Mouse (Mus musculus): ENCODE data around the gene Wdr44. TPM values are rescaled to one million over a fixed set of nuclear protein-coding genes. Genes with fewer than 3 reads are reported as not detected.

Gene Wdr44
- total RNA-seq (2012; rRNA removed), result 6.7 and 7.3 TPM in 2 replicates

DNA sequence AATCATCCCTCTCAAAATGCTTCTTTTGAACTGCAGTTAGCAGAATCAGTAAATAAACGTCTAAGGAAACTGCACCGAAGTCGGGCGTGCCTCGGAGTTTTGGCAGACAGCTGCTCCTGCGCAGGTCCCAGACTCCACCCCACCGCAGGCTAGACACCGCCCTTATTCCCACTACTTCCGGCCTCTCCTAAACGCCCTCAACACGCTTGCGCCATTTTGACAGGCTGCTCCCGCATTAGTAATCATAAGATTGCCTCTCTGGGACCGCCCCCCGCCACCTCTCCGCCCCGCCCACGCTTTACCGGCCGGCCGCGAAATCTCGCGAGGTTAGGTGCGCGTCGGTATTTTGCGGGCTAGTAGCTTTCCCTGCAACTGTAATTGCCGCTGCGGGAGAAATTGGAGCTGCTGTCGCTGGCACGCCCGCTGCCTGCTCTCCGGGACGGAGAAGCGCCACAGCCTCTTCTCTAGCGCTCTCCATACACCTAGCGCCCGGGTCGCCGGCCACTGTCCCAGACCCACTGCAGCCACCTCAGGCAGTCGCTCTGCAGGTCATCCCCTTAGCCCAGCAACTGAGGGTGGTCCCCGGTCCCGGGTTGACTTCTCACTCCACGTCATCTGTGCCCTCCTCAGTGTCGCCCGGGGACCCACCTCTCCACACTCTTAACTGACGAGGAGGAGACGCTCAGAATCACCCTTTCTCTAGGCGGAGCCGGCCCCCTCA, at the start of gene Wdr44:
Gene Wdr44, plus strand, starts transcription at position 330 of the 721 bp plus-strand sequence.
- TF ChIP-seq ZC3H11A (IDR thresholded peaks at IDR 0.05; ENCODE audit: borderline replicate concordance, low read depth, low read length) (no peak), CHD2 (IDR thresholded peaks at IDR 0.05; ENCODE audit: low read depth, low read length) (peak; percentile 89), ZNF384 (IDR thresholded peaks at IDR 0.05; ENCODE audit: low read depth, low read length) (no peak), HCFC1 (IDR thresholded peaks at IDR 0.05; ENCODE audit: borderline replicate concordance, insufficient read depth, low read length) (no peak)
- peak within 1 kb of the TSS; percentile 79 to 93 for H3K4me3 ChIP-seq (ENCODE audit: insufficient read depth in 1 of 2, low read depth in 1 of 2, low read length in 2 of 2, poor library complexity in 1 of 2, severe bottlenecking in 1 of 2)
- no peaks in the 10 kb centered on the region for H3K36me3 ChIP-seq (ENCODE audit: control insufficient read depth, insufficient read depth, low read length, poor library complexity, severe bottlenecking)
- peak within 1 kb of the TSS; percentile 77 for H3K27ac ChIP-seq (ENCODE audit: insufficient read depth, low read depth, low read length, poor library complexity, severe bottlenecking)
- no peaks in the 10 kb centered on the region for H3K9me3 ChIP-seq (ENCODE audit: control insufficient read depth, insufficient read depth, low read depth, low read length)
- peak; percentile 78 for DNase-seq (ENCODE audit: low read depth, low spot score)
- H3K9ac ChIP-seq (ENCODE audit: insufficient read depth, low read depth, low read length, poor library complexity, severe bottlenecking), result peak within 1 kb of the TSS; percentile 85
- no peaks in the 10 kb centered on the region for H3K4me1 ChIP-seq (ENCODE audit: control insufficient read depth in 2 of 2, insufficient read depth in 2 of 2, low read length in 2 of 2, poor library complexity in 1 of 2)
- in situ Hi-C loops (cut with MboI; ENCODE audit: low sequenced_read_pairs in 2 of 2, unreplicated experiment in 2 of 2), result no loop called here

DNA sequence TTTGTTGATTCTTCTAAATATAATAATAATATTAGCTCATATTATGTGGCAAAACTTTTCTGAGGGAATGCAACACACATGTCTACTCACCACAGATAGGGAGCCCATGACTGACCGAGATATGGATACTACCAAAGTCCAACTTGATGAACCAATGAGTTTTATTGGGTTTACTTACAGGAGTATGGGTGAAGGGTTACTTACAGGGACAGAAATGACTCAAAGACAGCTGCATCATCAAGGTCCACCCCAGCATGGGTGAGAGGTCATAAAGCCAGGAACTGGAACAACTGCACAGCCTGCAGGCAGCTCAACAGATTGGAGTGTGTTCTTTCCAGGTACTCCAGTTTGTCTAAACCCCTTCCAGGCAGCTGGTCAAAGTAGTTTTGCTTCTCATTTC, 44.5 kb upstream of the Wdr44 start:
- Histone ChIP-seq H3K4me3 (ENCODE audit: insufficient read depth in 1 of 2, low read depth in 1 of 2, low read length in 2 of 2, poor library complexity in 1 of 2, severe bottlenecking in 1 of 2) (no peak overlapping the region), H3K9ac (ENCODE audit: insufficient read depth, low read depth, low read length, poor library complexity, severe bottlenecking) (no peak overlapping the region), H3K27ac (ENCODE audit: insufficient read depth, low read depth, low read length, poor library complexity, severe bottlenecking) (no peak overlapping the region), H3K36me3 (ENCODE audit: control insufficient read depth, insufficient read depth, low read length, poor library complexity, severe bottlenecking) (no peaks in the 10 kb centered on the region), H3K4me1 (ENCODE audit: control insufficient read depth in 2 of 2, insufficient read depth in 2 of 2, low read length in 2 of 2, poor library complexity in 1 of 2) (no peaks in the 10 kb centered on the region), H3K9me3 (ENCODE audit: control insufficient read depth, insufficient read depth, low read depth, low read length) (no peaks in the 10 kb centered on the region)
- TF ChIP-seq HCFC1 (IDR thresholded peaks at IDR 0.05; ENCODE audit: borderline replicate concordance, insufficient read depth, low read length), result no peak
- TF ChIP-seq ZNF384 (IDR thresholded peaks at IDR 0.05; ENCODE audit: low read depth, low read length), result no peak
- no peak for TF ChIP-seq ZC3H11A (IDR thresholded peaks at IDR 0.05; ENCODE audit: borderline replicate concordance, low read depth, low read length)
- in situ Hi-C loops (cut with MboI; ENCODE audit: low sequenced_read_pairs in 2 of 2, unreplicated experiment in 2 of 2), result no loop called here
- DNase-seq (ENCODE audit: low read depth, low spot score), result no peak

DNA sequence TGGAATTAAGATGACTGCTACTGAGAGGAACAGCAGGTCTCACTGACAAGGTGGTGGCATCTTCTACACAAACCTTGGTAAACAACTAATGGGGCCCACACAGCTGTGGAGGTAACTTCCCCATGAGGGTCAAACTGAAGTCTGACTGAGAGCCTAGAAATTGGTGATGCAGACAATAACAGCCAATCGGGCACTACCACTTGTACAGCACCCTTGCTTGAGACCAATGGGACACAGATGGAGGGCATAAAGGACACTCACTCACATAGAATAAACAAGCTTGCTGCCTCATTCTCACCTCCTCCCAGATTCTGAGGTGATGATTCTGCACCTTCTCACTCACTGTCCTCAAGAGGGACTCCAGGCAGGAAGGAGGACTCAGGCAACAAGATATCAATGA, 30.6 kb upstream of the Wdr44 start:
- no peak for DNase-seq (ENCODE audit: low read depth, low spot score)
- no peak overlapping the region for H3K27ac ChIP-seq (ENCODE audit: insufficient read depth, low read depth, low read length, poor library complexity, severe bottlenecking)
- in situ Hi-C loops (cut with MboI; ENCODE audit: low sequenced_read_pairs in 2 of 2, unreplicated experiment in 2 of 2), result no loop called here
- H3K4me3 ChIP-seq (ENCODE audit: insufficient read depth in 1 of 2, low read depth in 1 of 2, low read length in 2 of 2, poor library complexity in 1 of 2, severe bottlenecking in 1 of 2), result no peak overlapping the region
- no peaks in the 10 kb centered on the region for H3K36me3 ChIP-seq (ENCODE audit: control insufficient read depth, insufficient read depth, low read length, poor library complexity, severe bottlenecking)
- TF ChIP-seq HCFC1 (IDR thresholded peaks at IDR 0.05; ENCODE audit: borderline replicate concordance, insufficient read depth, low read length) (no peak), ZNF384 (IDR thresholded peaks at IDR 0.05; ENCODE audit: low read depth, low read length) (no peak), MAFK (IDR thresholded peaks at IDR 0.05; ENCODE audit: insufficient read depth, low read depth, low read length) (no peak), ZC3H11A (IDR thresholded peaks at IDR 0.05; ENCODE audit: borderline replicate concordance, low read depth, low read length) (no peak), CHD2 (IDR thresholded peaks at IDR 0.05; ENCODE audit: low read depth, low read length) (no peak)
- H3K4me1 ChIP-seq (ENCODE audit: control insufficient read depth in 2 of 2, insufficient read depth in 2 of 2, low read length in 2 of 2, poor library complexity in 1 of 2), result no peaks in the 10 kb centered on the region
- no peak overlapping the region for H3K9ac ChIP-seq (ENCODE audit: insufficient read depth, low read depth, low read length, poor library complexity, severe bottlenecking)
- H3K9me3 ChIP-seq (ENCODE audit: control insufficient read depth, insufficient read depth, low read depth, low read length), result no peaks in the 10 kb centered on the region

DNA sequence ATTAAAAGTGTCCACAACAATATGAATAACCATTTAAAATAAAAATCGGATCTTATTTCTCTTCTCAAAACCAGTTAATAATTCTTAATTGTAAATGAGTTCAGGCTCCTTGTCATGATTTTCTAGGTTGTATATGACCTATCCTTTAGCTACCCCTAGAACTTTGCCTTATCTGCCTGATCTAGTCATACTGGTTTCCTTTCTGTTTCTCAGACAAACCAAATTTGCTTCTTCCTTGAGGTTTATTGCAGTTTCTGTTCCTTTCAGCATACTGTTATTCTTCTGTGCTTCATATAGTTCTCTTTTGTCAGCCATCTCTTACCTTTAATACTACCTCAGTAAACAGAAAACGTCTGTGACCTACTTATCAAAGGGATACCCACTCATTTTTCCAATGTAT, 19.7 kb upstream of the Wdr44 start:
- Histone ChIP-seq H3K4me3 (ENCODE audit: insufficient read depth in 1 of 2, low read depth in 1 of 2, low read length in 2 of 2, poor library complexity in 1 of 2, severe bottlenecking in 1 of 2) (no peak overlapping the region), H3K27ac (ENCODE audit: insufficient read depth, low read depth, low read length, poor library complexity, severe bottlenecking) (no peak overlapping the region), H3K9me3 (ENCODE audit: control insufficient read depth, insufficient read depth, low read depth, low read length) (no peaks in the 10 kb centered on the region), H3K9ac (ENCODE audit: insufficient read depth, low read depth, low read length, poor library complexity, severe bottlenecking) (no peak overlapping the region), H3K4me1 (ENCODE audit: control insufficient read depth in 2 of 2, insufficient read depth in 2 of 2, low read length in 2 of 2, poor library complexity in 1 of 2) (no peaks in the 10 kb centered on the region), H3K36me3 (ENCODE audit: control insufficient read depth, insufficient read depth, low read length, poor library complexity, severe bottlenecking) (no peaks in the 10 kb centered on the region)
- no peak for DNase-seq (ENCODE audit: low read depth, low spot score)
- in situ Hi-C loops (cut with MboI; ENCODE audit: low sequenced_read_pairs in 2 of 2, unreplicated experiment in 2 of 2), result no loop called here
- TF ChIP-seq ZC3H11A (IDR thresholded peaks at IDR 0.05; ENCODE audit: borderline replicate concordance, low read depth, low read length), result no peak

DNA sequence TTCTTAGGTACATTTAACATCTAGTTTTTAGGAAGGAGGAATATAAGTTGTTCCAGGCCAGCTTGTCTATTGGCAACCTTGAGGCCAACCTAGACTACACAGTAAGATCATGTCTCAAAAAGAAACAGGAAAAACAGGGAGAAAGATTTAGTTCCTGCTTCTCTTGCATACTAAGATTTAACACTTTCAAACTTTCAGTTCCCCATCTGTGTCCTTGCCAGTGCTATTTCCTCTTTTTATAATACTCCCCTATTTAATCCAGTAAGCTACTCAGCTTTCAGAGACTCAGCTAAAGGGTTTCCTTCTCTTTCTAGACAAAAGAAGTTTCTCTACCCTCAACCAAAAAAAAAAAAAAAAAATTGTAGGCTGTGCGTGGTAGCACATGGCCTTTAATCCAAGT, 17.4 kb upstream of the Wdr44 start:
- in situ Hi-C loops (cut with MboI; ENCODE audit: low sequenced_read_pairs in 2 of 2, unreplicated experiment in 2 of 2), result no loop called here
- Histone ChIP-seq H3K4me1 (ENCODE audit: control insufficient read depth in 2 of 2, insufficient read depth in 2 of 2, low read length in 2 of 2, poor library complexity in 1 of 2) (no peaks in the 10 kb centered on the region), H3K4me3 (ENCODE audit: insufficient read depth in 1 of 2, low read depth in 1 of 2, low read length in 2 of 2, poor library complexity in 1 of 2, severe bottlenecking in 1 of 2) (no peak overlapping the region), H3K9ac (ENCODE audit: insufficient read depth, low read depth, low read length, poor library complexity, severe bottlenecking) (no peak overlapping the region), H3K36me3 (ENCODE audit: control insufficient read depth, insufficient read depth, low read length, poor library complexity, severe bottlenecking) (no peaks in the 10 kb centered on the region), H3K27ac (ENCODE audit: insufficient read depth, low read depth, low read length, poor library complexity, severe bottlenecking) (no peak overlapping the region), H3K9me3 (ENCODE audit: control insufficient read depth, insufficient read depth, low read depth, low read length) (no peaks in the 10 kb centered on the region)
- no peak for TF ChIP-seq MAFK (IDR thresholded peaks at IDR 0.05; ENCODE audit: insufficient read depth, low read depth, low read length)
- TF ChIP-seq HCFC1 (IDR thresholded peaks at IDR 0.05; ENCODE audit: borderline replicate concordance, insufficient read depth, low read length), result no peak
- TF ChIP-seq ZC3H11A (IDR thresholded peaks at IDR 0.05; ENCODE audit: borderline replicate concordance, low read depth, low read length), result no peak
- TF ChIP-seq ZNF384 (IDR thresholded peaks at IDR 0.05; ENCODE audit: low read depth, low read length), result no peak
- no peak for TF ChIP-seq CHD2 (IDR thresholded peaks at IDR 0.05; ENCODE audit: low read depth, low read length)
- DNase-seq (ENCODE audit: low read depth, low spot score), result no peak
